Mouse (Mus musculus) liver, embryonic 14.5 days (tissue): ENCODE measurements around the gene Lrrc7. TPM values are rescaled to one million over a fixed set of nuclear protein-coding genes. Genes with fewer than 3 reads are reported as not detected.

Experiments used
- ATAC-seq: fragments of 200-750 bp; cut with Nextera tagmentation; 2 replicates; pipeline ENCODE4 v1.8.0; 2017; ENCODE audit warnings: moderate number of reproducible peaks, mild to moderate bottlenecking, moderate library complexity; ENCODE audit not compliant: insufficient read depth
- DNase-seq, 3 experiments: peaks; one replicate each; pipeline ENCODE4 v3.0.0-alpha.2; 2012 to 2013; ENCODE audit warnings: low read depth in 3 of 3, low spot score in 3 of 3
- H3K27ac ChIP-seq: fragments of 300-500 bp; sonication (generic); 2 replicates; pipeline ENCODE4 v1.5.1; 2014; ENCODE audit warnings: moderate library complexity, mild to moderate bottlenecking, control low read depth, inconsistent platforms
- H3K27me3 ChIP-seq: fragments of 300-500 bp; sonication (generic); 2 replicates; pipeline ENCODE4 v1.6.1; 2014; ENCODE audit warnings: mild to moderate bottlenecking, low read length, moderate library complexity; ENCODE audit not compliant: control insufficient read depth, insufficient read depth
- H3K36me3 ChIP-seq: fragments of 300-500 bp; sonication (generic); replicated peaks from 2 replicates; pipeline ENCODE4 v1.6.1; 2014; ENCODE audit warnings: low read depth; ENCODE audit not compliant: control insufficient read depth, insufficient read depth
- H3K4me1 ChIP-seq, 2 experiments: fragments of 200-500 bp in 1 of 2; fragments of 300-500 bp in 1 of 2; sonication (generic) in 1 of 2; replicated peaks; 2 replicates each; pipeline ENCODE4 v1.6.1; 2012 to 2014; ENCODE audit warnings: antibody characterized with exemption in 1 of 2, inconsistent platforms in 1 of 2, low read length in 1 of 2; ENCODE audit not compliant: control insufficient read depth in 2 of 2, insufficient read depth in 2 of 2
- H3K4me2 ChIP-seq: fragments of 300-500 bp; sonication (generic); 2 replicates; pipeline ENCODE4 v1.6.1; 2014; ENCODE audit warnings: low read depth, mild to moderate bottlenecking, control low read depth, moderate library complexity
- H3K4me3 ChIP-seq, 2 experiments: fragments of 200-500 bp in 1 of 2; fragments of 300-500 bp in 1 of 2; sonication (generic) in 1 of 2; 2 replicates each; pipeline ENCODE4 v1.5.1; 2012 to 2014; ENCODE audit warnings: low read depth in 2 of 2, low read length in 2 of 2, mild to moderate bottlenecking in 2 of 2, control low read depth in 1 of 2, inconsistent platforms in 1 of 2, moderate library complexity in 1 of 2; ENCODE audit not compliant: insufficient read depth in 1 of 2
- H3K9ac ChIP-seq: fragments of 300-500 bp; sonication (generic); replicated peaks from 2 replicates; pipeline ENCODE4 v1.6.1; 2014; ENCODE audit warnings: mild to moderate bottlenecking, control low read depth, moderate library complexity
- H3K9me3 ChIP-seq: fragments of 300-500 bp; sonication (generic); 2 replicates; pipeline ENCODE4 v1.6.1; 2016; ENCODE audit warnings: low read length, mixed read lengths; ENCODE audit not compliant: control insufficient read depth
- CTCF ChIP-seq: IDR thresholded peaks from 2 replicates; pipeline ENCODE4 v1.5.1; 2016; ENCODE audit warnings: antibody characterized with exemption, low read depth, control low read depth
- EP300 ChIP-seq: IDR thresholded peaks from 2 replicates; pipeline ENCODE4 v1.6.1; 2016; ENCODE audit warnings: antibody characterized with exemption, low read depth
- WGBS: fragments of 180-500 bp; shearing (Covaris S2); extraction: QIAGEN DNeasy Blood & Tissue Kit; methylation state at CpG from one replicate; pipeline ENCODE4 v1.1.7; 2014; ENCODE audit not compliant: insufficient replicate concordance; 5-methylcytosine and 5-hydroxymethylcytosine counted together
- polyA plus RNA-seq, 2 experiments: library from polyadenylated mRNA; depleted of rRNA in 1 of 2; stranded (reverse) in 1 of 2; unstranded in 1 of 2; fragments of >200 nt; fragmentation: Nextera tagmentation in 1 of 2; extraction: Ambion mirVana in 1 of 2; gene quantifications; 2 replicates each; pipeline versions ENCODE4 v1.2.1 to v1.2.3; 2012 to 2014

Gene Lrrc7
- polyA plus RNA-seq, 2 experiments = under 0.01 to 0.03 TPM

DNA sequence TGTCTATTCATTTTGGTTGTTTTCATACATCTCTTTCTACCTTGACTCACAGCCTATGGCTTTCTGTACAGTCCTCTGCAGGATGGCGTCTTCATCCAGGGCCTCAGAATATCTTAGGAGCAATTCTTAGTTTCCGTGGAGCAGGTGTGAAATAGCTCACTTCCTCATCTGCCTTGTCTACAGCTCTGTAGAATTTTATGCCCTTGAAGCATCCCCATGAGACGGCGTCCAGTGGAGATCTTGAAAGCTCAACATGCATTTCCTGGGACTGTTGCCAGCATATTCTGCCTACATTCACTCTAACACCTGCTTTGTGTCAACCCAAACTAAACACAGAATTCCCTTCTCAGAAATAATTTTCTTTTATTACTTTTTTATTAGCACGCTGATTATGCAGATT lies 267.0 kb downstream of the Lrrc7 start:
- no peaks in the 10 kb centered on the region for H3K4me1 ChIP-seq
- no peaks in the 10 kb centered on the region for H3K27me3 ChIP-seq
- H3K36me3 ChIP-seq = no peaks in the 10 kb centered on the region
- H3K4me3 ChIP-seq = no peak overlapping the region
- ATAC-seq = no peak
- WGBS = 53% methylated on average over 5 of the region's 5 CpGs
- DNase-seq = no peak
- no peak overlapping the region for H3K9ac ChIP-seq
- TF ChIP-seq CTCF (no peak), EP300 (no peak)
- no peak overlapping the region for H3K27ac ChIP-seq
- H3K4me2 ChIP-seq = no peak overlapping the region
- no peaks in the 10 kb centered on the region for H3K9me3 ChIP-seq

DNA sequence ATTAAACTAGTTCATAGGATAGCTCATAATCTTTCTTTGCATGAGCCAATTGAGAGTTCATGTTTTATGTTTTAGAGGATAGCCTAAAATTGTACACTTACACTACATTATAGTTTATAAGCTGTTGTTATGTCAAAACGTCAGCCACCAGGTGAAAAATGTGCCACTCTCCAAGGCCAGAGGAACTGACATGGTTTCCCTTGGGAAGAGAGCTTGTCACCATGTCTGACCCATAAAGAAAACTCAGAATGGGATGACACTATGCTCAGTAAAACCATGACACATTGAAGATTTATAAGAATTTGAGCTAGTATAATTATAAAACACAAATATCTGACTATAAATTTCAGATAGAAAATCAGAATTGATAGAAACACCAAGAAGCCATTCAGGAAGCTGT lies 277.6 kb downstream of the Lrrc7 start:
- Histone ChIP-seq H3K27me3 (no peaks in the 10 kb centered on the region), H3K4me3 (no peak overlapping the region), H3K4me2 (no peak overlapping the region), H3K27ac (no peak overlapping the region), H3K9ac (no peak overlapping the region), H3K9me3 (no peaks in the 10 kb centered on the region), H3K36me3 (no peaks in the 10 kb centered on the region), H3K4me1 (no peaks in the 10 kb centered on the region)
- DNase-seq = no peak
- no peak for ATAC-seq
- TF ChIP-seq CTCF = no peak
- no peak for TF ChIP-seq EP300
- 31% methylated on average over 1 of the region's 1 CpGs for WGBS

DNA sequence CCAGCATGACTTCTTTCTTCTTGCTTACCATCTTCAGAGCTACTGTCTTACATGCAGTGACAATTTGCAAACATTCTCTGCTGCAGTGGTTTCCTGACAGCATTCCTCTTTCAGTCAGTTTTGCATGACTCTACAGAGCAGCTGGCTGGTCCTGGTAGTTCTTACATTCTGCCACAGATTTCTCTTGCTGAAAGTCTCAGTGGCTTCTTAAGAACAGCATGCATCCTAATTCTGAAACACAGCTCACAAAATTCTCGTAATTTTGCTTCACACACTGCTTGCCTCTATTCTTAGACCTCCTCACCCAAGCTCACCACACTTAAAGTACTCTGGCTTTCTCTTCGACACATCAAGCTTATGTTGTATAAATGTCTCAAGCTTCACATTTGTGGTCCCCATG lies 283.4 kb downstream of the Lrrc7 start:
- Histone ChIP-seq H3K27me3 (no peaks in the 10 kb centered on the region), H3K9me3 (no peaks in the 10 kb centered on the region), H3K27ac (no peak overlapping the region), H3K4me2 (no peak overlapping the region), H3K36me3 (no peaks in the 10 kb centered on the region), H3K4me3 (no peak overlapping the region), H3K9ac (no peak overlapping the region), H3K4me1 (no peaks in the 10 kb centered on the region)
- DNase-seq = no peak
- TF ChIP-seq EP300 = no peak
- TF ChIP-seq CTCF = no peak
- ATAC-seq = no peak
- WGBS = 29% methylated on average over 2 of the region's 2 CpGs

DNA sequence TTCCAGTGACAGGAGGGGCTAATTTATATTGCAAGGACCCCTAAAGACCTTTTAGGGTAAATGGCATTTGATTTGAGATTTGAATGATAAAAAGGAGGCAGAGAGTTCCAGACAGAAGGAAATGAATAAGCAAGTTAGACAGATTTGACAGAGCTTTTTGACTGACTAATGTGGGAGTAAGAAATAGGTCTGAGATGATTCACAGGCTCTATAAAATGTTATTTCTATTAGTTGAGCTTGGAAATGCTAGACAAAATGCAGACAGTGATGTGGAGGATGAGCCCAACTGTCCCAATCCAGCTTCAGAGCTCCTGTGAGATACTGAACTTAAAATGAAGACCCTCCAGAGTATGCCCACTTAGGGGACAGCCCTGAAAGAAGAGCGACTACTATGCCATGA lies 289.3 kb downstream of the Lrrc7 start:
- Histone ChIP-seq H3K36me3 (no peaks in the 10 kb centered on the region), H3K27ac (no peak overlapping the region), H3K4me3 (no peak overlapping the region), H3K9me3 (no peaks in the 10 kb centered on the region), H3K4me1 (no peaks in the 10 kb centered on the region), H3K9ac (no peak overlapping the region), H3K4me2 (no peak overlapping the region), H3K27me3 (no peaks in the 10 kb centered on the region)
- ATAC-seq = no peak
- WGBS = 52% methylated on average over 1 of the region's 1 CpGs
- no peak for DNase-seq
- no peak for TF ChIP-seq EP300
- TF ChIP-seq CTCF = no peak

DNA sequence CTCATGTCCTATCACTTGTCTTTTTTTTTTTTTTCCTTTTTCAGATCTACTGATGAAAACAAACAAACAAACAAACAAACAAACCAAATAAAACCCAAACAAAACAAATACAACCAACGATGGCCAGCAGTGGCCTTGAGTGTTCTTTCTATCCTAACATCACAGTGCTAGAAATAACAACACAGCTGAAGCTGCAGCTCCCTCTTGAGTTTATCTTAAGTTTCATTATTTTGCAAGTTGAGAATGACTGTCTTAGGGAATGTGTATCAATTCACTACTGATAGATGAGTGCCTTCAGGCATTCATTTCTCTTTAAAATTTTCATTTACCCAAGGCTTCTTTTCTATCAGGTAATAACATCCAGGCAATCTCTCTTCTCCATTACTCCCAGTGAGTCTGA lies 291.1 kb downstream of the Lrrc7 start:
- no peaks in the 10 kb centered on the region for H3K36me3 ChIP-seq
- TF ChIP-seq EP300 (no peak), CTCF (no peak)
- no peaks in the 10 kb centered on the region for H3K27me3 ChIP-seq
- no peak overlapping the region for H3K27ac ChIP-seq
- DNase-seq (no peak), ATAC-seq (no peak)
- H3K9me3 ChIP-seq = no peaks in the 10 kb centered on the region
- no peaks in the 10 kb centered on the region for H3K4me1 ChIP-seq
- WGBS = 45% methylated on average over 1 of the region's 1 CpGs
- H3K4me3 ChIP-seq = no peak overlapping the region
- no peak overlapping the region for H3K4me2 ChIP-seq
- no peak overlapping the region for H3K9ac ChIP-seq

DNA sequence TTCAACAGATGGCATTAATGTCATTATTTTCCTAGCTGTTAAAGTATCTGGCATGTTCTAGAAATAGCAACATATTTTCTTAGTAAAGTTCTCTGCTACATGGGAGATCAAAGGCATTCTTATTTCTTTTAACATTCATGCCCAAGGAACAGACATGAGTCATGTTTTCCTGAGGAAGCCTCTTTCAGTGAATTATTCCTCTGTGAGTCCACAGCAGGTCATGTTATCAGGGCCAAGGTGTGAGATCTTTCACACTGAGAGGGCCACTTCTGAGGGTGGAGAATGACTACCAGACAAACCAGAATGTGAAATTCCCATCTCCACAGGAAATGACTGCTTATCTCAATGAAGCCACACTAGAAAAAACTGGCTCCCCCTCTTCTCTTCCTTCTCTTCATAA lies 309.4 kb downstream of the Lrrc7 start:
- Histone ChIP-seq H3K9ac (no peak overlapping the region), H3K4me1 (no peaks in the 10 kb centered on the region), H3K9me3 (no peaks in the 10 kb centered on the region), H3K36me3 (no peaks in the 10 kb centered on the region), H3K27ac (no peak overlapping the region), H3K27me3 (no peaks in the 10 kb centered on the region), H3K4me2 (no peak overlapping the region), H3K4me3 (no peak overlapping the region)
- DNase-seq = no peak
- TF ChIP-seq CTCF = no peak
- TF ChIP-seq EP300 = no peak
- no peak for ATAC-seq
